Mouse (Mus musculus) spleen, adult 2 months (tissue): ENCODE results near the gene Fam69b.

Source experiments
- CTCF ChIP-seq: fragments of 200-500 bp; IDR thresholded peaks from 2 replicates; pipeline ENCODE4 v1.5.1; 2011; ENCODE audit warnings: mild to moderate bottlenecking, inconsistent platforms; ENCODE audit not compliant: insufficient read depth, insufficient read length, insufficient replicate concordance; ENCODE audit errors: extremely low read depth
- POLR2A ChIP-seq: fragments of 200-500 bp; IDR thresholded peaks from 2 replicates; pipeline ENCODE4 v1.6.1; 2011; ENCODE audit warnings: low read depth, low read length, inconsistent platforms

GRCm38 (mm10) chr2:26628792-26629437 lies 658 bp downstream of the Fam69b start:
- no peak for TF ChIP-seq POLR2A
- no peak for TF ChIP-seq CTCF
